ENCODE assay signal across 25 mouse cellular contexts in the genomic region with DNA sequence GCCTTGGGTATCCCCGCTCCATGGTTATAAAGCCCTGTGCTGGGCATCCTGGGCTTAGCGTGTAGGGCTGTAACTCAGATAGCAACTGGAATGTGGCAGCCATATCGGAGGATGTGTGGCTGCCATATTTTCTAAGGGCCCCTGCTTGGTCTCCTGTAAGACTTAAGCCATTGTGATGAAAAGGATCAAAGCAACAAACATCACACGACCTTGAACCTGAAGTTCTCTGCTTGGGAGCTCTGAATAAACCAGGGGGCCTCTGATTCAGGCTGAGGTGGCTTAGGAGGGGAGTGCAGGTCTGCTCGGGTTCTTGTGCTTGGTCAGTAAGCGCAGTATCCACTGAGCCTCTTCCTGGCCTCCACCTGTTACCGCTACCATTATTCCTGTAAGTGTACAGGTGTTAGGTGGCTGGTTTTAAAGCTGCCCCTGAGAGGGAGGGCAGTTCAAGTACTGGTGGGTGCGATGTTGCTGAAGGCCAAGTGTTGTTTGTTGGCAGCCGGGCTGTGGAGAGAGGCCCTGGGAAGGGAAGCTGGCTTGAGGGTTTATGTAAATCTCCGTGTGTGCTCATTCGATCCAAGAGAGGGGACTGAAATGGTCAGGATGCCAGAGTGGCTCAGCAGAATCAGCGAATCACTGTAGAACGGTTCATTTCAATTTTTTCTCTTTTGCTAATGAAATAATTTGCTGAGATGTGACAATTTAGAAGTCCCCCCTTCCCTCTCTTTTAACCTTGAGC.
DNase-seq lines count a peak whose midpoint lies in the region; ATAC-seq and TF ChIP-seq lines count a peak whose summit lies in the region.
"Had no signal": no experiment of that assay in that cellular context is flagged by ENCODE, and none has a peak within 500 bp of the region (broad histone marks: within the 10 kb centered on the region; RNA-seq: fewer than 3 reads in every experiment).

No protein-coding gene starts in this region.

- no peak for TF ChIP-seq POLR2A in small intestine, adult 2 months (IDR thresholded peaks at IDR 0.05; ENCODE audit: low read depth, low read length)

- no peak overlapping the region for H3K4me3 ChIP-seq in hindbrain, embryonic 14.5 days (replicated peaks; ENCODE audit: low read length)
- no peak overlapping the region for H3K4me3 ChIP-seq in hindbrain, embryonic 10.5 days
- H3K4me3 ChIP-seq in midbrain, embryonic 14.5 days (replicated peaks; ENCODE audit: low read depth, low read length) = no peak overlapping the region
- H3K4me3 ChIP-seq in midbrain, embryonic 15.5 days = no peak overlapping the region
- no peak overlapping the region for H3K4me3 ChIP-seq in small intestine, adult 2 months (ENCODE audit: low read depth, low read length)
- H3K4me3 ChIP-seq: erythroblast, embryonic 14.5 days; heart, embryonic 15.5 days; hindbrain, embryonic 12.5 days; limb, embryonic 10.5 days; limb, embryonic 15.5 days; liver, embryonic 13.5 days; neural tube, embryonic 13.5 days; stomach, embryonic 15.5 days had no signal

- TF ChIP-seq CTCF in small intestine, adult 2 months (IDR thresholded peaks at IDR 0.05; ENCODE audit: extremely low read depth, insufficient read length, insufficient replicate concordance, low read depth, low read length) = no peak

- H3K27me3 ChIP-seq in hindbrain, embryonic 14.5 days (ENCODE audit: control insufficient read depth, insufficient read depth, low read length) = no peaks in the 10 kb centered on the region
- H3K27me3 ChIP-seq in hindbrain, embryonic 10.5 days (ENCODE audit: insufficient read depth, poor library complexity, severe bottlenecking) = no peaks in the 10 kb centered on the region
- no peaks in the 10 kb centered on the region for H3K27me3 ChIP-seq in midbrain, embryonic 14.5 days (ENCODE audit: control insufficient read depth, insufficient read depth, low read length)
- H3K27me3 ChIP-seq in midbrain, embryonic 15.5 days (replicated peaks) = no peaks in the 10 kb centered on the region
- no peaks in the 10 kb centered on the region for H3K27me3 ChIP-seq in small intestine, adult 2 months (ENCODE audit: control insufficient read depth, insufficient read depth, low read length)
- H3K27me3 ChIP-seq: CH12.LX; heart, embryonic 15.5 days; hindbrain, embryonic 12.5 days; limb, embryonic 15.5 days; liver, embryonic 13.5 days; neural tube, embryonic 13.5 days; stomach, embryonic 15.5 days had no signal

- peak overlapping the region; percentile 26; the same call in 1 of the 2 replicates for H3K27ac ChIP-seq in hindbrain, embryonic 14.5 days
- H3K27ac ChIP-seq in hindbrain, embryonic 10.5 days = no peak overlapping the region
- H3K27ac ChIP-seq in midbrain, embryonic 14.5 days (replicated peaks; ENCODE audit: low read depth, low read length) = no peak overlapping the region
- no peak overlapping the region for H3K27ac ChIP-seq in midbrain, embryonic 15.5 days
- H3K27ac ChIP-seq in small intestine, adult 2 months (ENCODE audit: insufficient read depth, low read depth, low read length) = peak overlapping the region; percentile 20; the same call in 1 of the 2 replicates
- H3K27ac ChIP-seq: heart, embryonic 15.5 days; hindbrain, embryonic 12.5 days; limb, embryonic 10.5 days; limb, embryonic 15.5 days; liver, embryonic 13.5 days; neural tube, embryonic 13.5 days; stomach, embryonic 15.5 days had no signal

- H3K9me3 ChIP-seq in hindbrain, embryonic 14.5 days (ENCODE audit: control insufficient read depth, low read length) = no peaks in the 10 kb centered on the region
- H3K9me3 ChIP-seq in hindbrain, embryonic 10.5 days = no peaks in the 10 kb centered on the region
- H3K9me3 ChIP-seq in midbrain, embryonic 14.5 days (ENCODE audit: control insufficient read depth, low read length) = no peaks in the 10 kb centered on the region
- no peaks in the 10 kb centered on the region for H3K9me3 ChIP-seq in midbrain, embryonic 15.5 days
- H3K9me3 ChIP-seq: heart, embryonic 15.5 days; hindbrain, embryonic 12.5 days; limb, embryonic 10.5 days; limb, embryonic 15.5 days; liver, embryonic 13.5 days; neural tube, embryonic 13.5 days; stomach, embryonic 15.5 days had no signal

- no peak overlapping the region for H3K9ac ChIP-seq in hindbrain, embryonic 14.5 days
- H3K9ac ChIP-seq in midbrain, embryonic 14.5 days (replicated peaks; ENCODE audit: low read length) = no peak overlapping the region
- H3K9ac ChIP-seq in midbrain, embryonic 15.5 days = no peak overlapping the region
- H3K9ac ChIP-seq: heart, embryonic 15.5 days; hindbrain, embryonic 12.5 days; limb, embryonic 15.5 days; liver, embryonic 13.5 days; neural tube, embryonic 13.5 days; stomach, embryonic 15.5 days had no signal

- H3K4me2 ChIP-seq in hindbrain, embryonic 14.5 days (replicated peaks) = no peak overlapping the region
- H3K4me2 ChIP-seq in midbrain, embryonic 14.5 days (ENCODE audit: low read length) = no peak overlapping the region
- no peak overlapping the region for H3K4me2 ChIP-seq in midbrain, embryonic 15.5 days
- H3K4me2 ChIP-seq: heart, embryonic 15.5 days; hindbrain, embryonic 12.5 days; limb, embryonic 15.5 days; liver, embryonic 13.5 days; midbrain, embryonic 11.5 days; neural tube, embryonic 13.5 days; stomach, embryonic 15.5 days had no signal

- no peaks in the 10 kb centered on the region for H3K36me3 ChIP-seq in hindbrain, embryonic 14.5 days (replicated peaks; ENCODE audit: control insufficient read depth, insufficient read depth)
- no peaks in the 10 kb centered on the region for H3K36me3 ChIP-seq in hindbrain, embryonic 10.5 days
- no peaks in the 10 kb centered on the region for H3K36me3 ChIP-seq in midbrain, embryonic 14.5 days (ENCODE audit: control insufficient read depth, insufficient read depth, low read length)
- no peaks in the 10 kb centered on the region for H3K36me3 ChIP-seq in midbrain, embryonic 15.5 days (replicated peaks)
- H3K36me3 ChIP-seq in small intestine, adult 2 months (ENCODE audit: control insufficient read depth, insufficient read depth, low read length) = no peaks in the 10 kb centered on the region
- H3K36me3 ChIP-seq: heart, embryonic 15.5 days; hindbrain, embryonic 12.5 days; limb, embryonic 10.5 days; limb, embryonic 15.5 days; liver, embryonic 13.5 days; neural tube, embryonic 13.5 days; stomach, embryonic 15.5 days had no signal

- 83% methylated on average over 13 of the region's 13 CpGs for WGBS in hindbrain, embryonic 14.5 days
- WGBS in hindbrain, embryonic 10.5 days = 90% methylated on average over 13 of the region's 13 CpGs
- WGBS in midbrain, embryonic 14.5 days = 86% methylated on average over 13 of the region's 13 CpGs
- 81% methylated on average over 13 of the region's 13 CpGs for WGBS in midbrain, embryonic 15.5 days
- WGBS in small intestine, adult 2 months = 90% methylated on average over 13 of the region's 13 CpGs

- peaks cover 8% of the 10 kb centered on the region for H3K4me1 ChIP-seq in hindbrain, embryonic 14.5 days (replicated peaks; ENCODE audit: control insufficient read depth, insufficient read depth, low read length)
- peaks cover 44% of the 10 kb centered on the region for H3K4me1 ChIP-seq in hindbrain, embryonic 10.5 days (replicated peaks)
- H3K4me1 ChIP-seq in midbrain, embryonic 14.5 days (ENCODE audit: control insufficient read depth, insufficient read depth, low read length) = peaks cover 7% of the 10 kb centered on the region; the same call in 1 of the 2 replicates
- peaks cover 15% of the 10 kb centered on the region for H3K4me1 ChIP-seq in midbrain, embryonic 15.5 days
- peaks cover 21% of the 10 kb centered on the region for H3K4me1 ChIP-seq in small intestine, adult 2 months (ENCODE audit: control insufficient read depth, insufficient read depth, insufficient read length, low read length)
- H3K4me1 ChIP-seq: liver, embryonic 13.5 days had no signal

- peak; percentile 29 to 48 for DNase-seq in cerebellum, postnatal 10 days
- DNase-seq in cerebellum, adult 8-10 months = no peak
- no peak for DNase-seq in hindbrain, embryonic 14.5 days (ENCODE audit: low spot score)
- DNase-seq in hindbrain, embryonic 10.5 days (ENCODE audit: low spot score) = no peak
- peak; percentile 31 for DNase-seq in midbrain, embryonic 14.5 days
- no peak for DNase-seq in kidney, postnatal 14 days
- DNase-seq: adrenal gland, postnatal 10 days; cerebellum, adult 11 months; cerebellum, adult 9-11 months; gastrocnemius, postnatal 14 days; kidney, adult 2 months; liver, embryonic 13.5 days had no signal

- ATAC-seq in hindbrain, embryonic 14.5 days (ENCODE audit: low FRiP score) = no peak
- no peak for ATAC-seq in midbrain, embryonic 14.5 days (ENCODE audit: low FRiP score, low TSS enrichment)
- ATAC-seq in midbrain, embryonic 15.5 days (replicated peaks) = no peak
- ATAC-seq: activated CD4-positive, CD25-positive, alpha-beta regulatory T cell, adult 4 months; inflammation-experienced regulatory T-cells, adult 6 months had no signal

Comparison
In these comparisons a context has a peak if more than half of its experiments do, and no peak if none do; other contexts are left out.
1. DNase-seq: peak in cerebellum, postnatal 10 days (2 of 2) and midbrain, embryonic 14.5 days (single experiment); none in cerebellum, adult 8-10 months (single experiment), hindbrain, embryonic 14.5 days (single experiment), hindbrain, embryonic 10.5 days (single experiment) and kidney, postnatal 14 days (single experiment).
2. H3K27ac ChIP-seq: peak in hindbrain, embryonic 14.5 days (single experiment) and small intestine, adult 2 months (single experiment); none in hindbrain, embryonic 10.5 days (single experiment), midbrain, embryonic 14.5 days (single experiment) and midbrain, embryonic 15.5 days (single experiment).